Mouse (Mus musculus): ENCODE measurements at regions not wholly inside any gene's neighbourhood (a gene's known extent, or its start where the extent isn't known, plus 50 kb on each side); places are given as distances from the start of the nearest gene placed in this dataset.

GRCm38 (mm10) chr12:17085209-17085574 lies 73.7 kb upstream of the 2410004P03Rik start:
- Histone ChIP-seq H3K4me1 (peaks cover 8% of the 10 kb centered on the region; the same call in 1 of the 2 replicates), H3K9me3 (replicated peaks) (no peaks in the 10 kb centered on the region)
- WGBS: 77% methylated on average over 5 of the region's 5 CpGs

DNA sequence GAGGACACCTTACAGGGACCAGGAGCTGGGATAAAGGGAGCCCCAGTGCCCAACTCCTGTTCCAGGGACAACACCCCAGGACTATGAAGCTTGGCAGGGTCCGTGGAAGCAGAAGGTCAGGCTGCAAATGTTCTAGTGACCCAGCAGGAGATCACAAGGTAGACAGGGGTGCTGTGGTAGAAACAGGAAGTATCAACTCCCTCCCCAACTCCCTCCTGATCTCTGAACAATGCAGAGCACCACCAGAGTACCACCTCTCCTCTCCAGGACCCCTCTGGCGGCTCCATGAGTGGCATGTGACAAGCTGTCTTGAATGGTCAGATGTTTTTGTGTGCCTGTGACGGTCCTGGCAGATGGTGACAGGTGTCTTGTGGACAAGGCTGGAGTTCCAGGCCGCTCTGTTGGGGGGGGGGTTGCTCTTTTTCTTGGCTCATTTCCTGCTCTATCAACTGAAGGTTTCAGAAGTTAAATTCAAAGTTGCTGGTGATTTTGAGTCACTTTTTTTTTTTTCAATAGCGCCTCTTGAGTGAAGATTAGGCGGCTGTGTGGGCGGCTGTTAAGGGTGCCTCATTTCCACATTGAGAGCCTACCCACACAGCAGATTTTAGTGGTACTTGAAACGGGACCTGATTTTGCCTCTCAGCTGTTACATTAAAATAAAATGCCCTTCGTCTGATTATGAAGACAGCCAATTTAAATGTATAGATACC lies 73.1 kb upstream of the 2410004P03Rik start:
- no peak overlapping the region for H3K27ac ChIP-seq (replicated peaks)
- peaks cover 6% of the 10 kb centered on the region; the same call in 1 of the 2 replicates for H3K4me1 ChIP-seq
- 76% methylated on average over 9 of the region's 9 CpGs for WGBS
- H3K9ac ChIP-seq: no peak overlapping the region
- no peak overlapping the region for H3K4me2 ChIP-seq (replicated peaks)
- no peak for ATAC-seq (ENCODE audit: insufficient number of reproducible peaks, low FRiP score, low TSS enrichment, low read depth)
- H3K9me3 ChIP-seq (replicated peaks): no peaks in the 10 kb centered on the region
- no peaks in the 10 kb centered on the region for H3K27me3 ChIP-seq
- no peak overlapping the region for H3K4me3 ChIP-seq (replicated peaks)
- H3K36me3 ChIP-seq: no peaks in the 10 kb centered on the region

More at GRCm38 (mm10) chr12:17085209-17085574, 73.7 kb upstream of the 2410004P03Rik start:
- Histone ChIP-seq H3K36me3 (no peaks in the 10 kb centered on the region), H3K4me2 (replicated peaks) (no peak overlapping the region), H3K27me3 (no peaks in the 10 kb centered on the region), H3K9ac (no peak overlapping the region), H3K4me3 (replicated peaks) (no peak overlapping the region), H3K27ac (replicated peaks) (no peak overlapping the region)
- ATAC-seq (ENCODE audit: insufficient number of reproducible peaks, low FRiP score, low TSS enrichment, low read depth): no peak

- 91% methylated on average over 15 of the region's 15 CpGs for WGBS
Observed at GRCm38 (mm10) chr12:17071691-17072454, 60.3 kb upstream of the 2410004P03Rik start.

GRCm38 (mm10) chr12:17069808-17070207 lies 58.3 kb upstream of the 2410004P03Rik start:
- ATAC-seq (ENCODE audit: insufficient number of reproducible peaks, low FRiP score, low TSS enrichment, low read depth): no peak
- Histone ChIP-seq H3K27ac (replicated peaks) (no peak overlapping the region), H3K27me3 (no peaks in the 10 kb centered on the region), H3K4me1 (no peaks in the 10 kb centered on the region), H3K4me2 (replicated peaks) (no peak overlapping the region), H3K9ac (no peak overlapping the region), H3K9me3 (replicated peaks) (no peaks in the 10 kb centered on the region), H3K36me3 (no peaks in the 10 kb centered on the region), H3K4me3 (replicated peaks) (no peak overlapping the region)
- 66% methylated on average over 9 of the region's 9 CpGs for WGBS

More at GRCm38 (mm10) chr12:17071691-17072454, 60.3 kb upstream of the 2410004P03Rik start:
- no peaks in the 10 kb centered on the region for H3K4me1 ChIP-seq
- no peak overlapping the region for H3K4me2 ChIP-seq (replicated peaks)
- ATAC-seq (ENCODE audit: insufficient number of reproducible peaks, low FRiP score, low TSS enrichment, low read depth): no peak
- H3K27me3 ChIP-seq: no peaks in the 10 kb centered on the region
- H3K9ac ChIP-seq: no peak overlapping the region
- no peaks in the 10 kb centered on the region for H3K9me3 ChIP-seq (replicated peaks)
- no peak overlapping the region for H3K27ac ChIP-seq (replicated peaks)
- no peaks in the 10 kb centered on the region for H3K36me3 ChIP-seq
- no peak overlapping the region for H3K4me3 ChIP-seq (replicated peaks)

DNA sequence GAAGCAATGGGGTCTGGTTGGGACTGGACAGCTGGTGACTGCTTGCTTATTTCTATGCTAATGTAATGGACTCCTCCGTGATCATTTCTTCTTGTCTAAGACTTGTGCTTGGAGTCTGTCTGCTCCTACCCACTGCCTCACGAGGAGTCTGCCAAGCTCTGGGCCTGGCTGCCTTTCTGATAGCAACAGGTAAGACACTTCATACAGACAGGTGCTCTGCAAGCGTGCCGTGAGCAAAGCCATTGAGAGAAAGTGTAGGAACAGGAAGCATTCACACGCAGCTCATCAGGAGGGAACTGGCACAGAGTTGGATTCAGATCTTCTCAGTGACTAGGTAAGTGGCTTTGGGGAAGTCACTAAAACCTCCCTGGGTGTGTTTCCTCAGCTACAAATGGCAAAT lies 57.6 kb upstream of the 2410004P03Rik start:
- Histone ChIP-seq H3K9ac (no peak overlapping the region), H3K27me3 (no peaks in the 10 kb centered on the region), H3K4me2 (replicated peaks) (no peak overlapping the region), H3K4me3 (replicated peaks) (no peak overlapping the region), H3K4me1 (no peaks in the 10 kb centered on the region), H3K36me3 (no peaks in the 10 kb centered on the region), H3K9me3 (replicated peaks) (no peaks in the 10 kb centered on the region), H3K27ac (replicated peaks) (no peak overlapping the region)
- 77% methylated on average over 5 of the region's 5 CpGs for WGBS
- no peak for ATAC-seq (ENCODE audit: insufficient number of reproducible peaks, low FRiP score, low TSS enrichment, low read depth)

- H3K4me2 ChIP-seq (replicated peaks): no peak overlapping the region
- 41% methylated on average over 5 of the region's 5 CpGs for WGBS
- no peak overlapping the region for H3K9ac ChIP-seq
- H3K9me3 ChIP-seq (replicated peaks): no peaks in the 10 kb centered on the region
- H3K36me3 ChIP-seq: no peaks in the 10 kb centered on the region
- no peaks in the 10 kb centered on the region for H3K4me1 ChIP-seq
- H3K27me3 ChIP-seq: no peaks in the 10 kb centered on the region
- no peak overlapping the region for H3K27ac ChIP-seq (replicated peaks)
- no peak for ATAC-seq (ENCODE audit: insufficient number of reproducible peaks, low FRiP score, low TSS enrichment, low read depth)
- H3K4me3 ChIP-seq (replicated peaks): no peak overlapping the region
Observed at GRCm38 (mm10) chr12:17063920-17064319, 52.4 kb upstream of the 2410004P03Rik start.

Measured in embryonic facial prominence, embryonic 15.5 days (tissue).